Mouse (Mus musculus) T-cell, adult 2 months (primary cell): ENCODE measurements around the gene Serpina1e.

Source experiments
- DNase-seq: peaks from one replicate; pipeline ENCODE4 v3.0.0; 2022; ENCODE audit warnings: low spot score

The Serpina1e gene

GRCm38 (mm10) chr12:103958798-103959197 lies at the start of gene Serpina1e:
Gene Serpina1e (minus strand): TSS chr12:103958975.
- DNase-seq = no peak

- DNase-seq = no peak
Measured at GRCm38 (mm10) chr12:104004689-104005088, 45.9 kb upstream of the Serpina1e start.

GRCm38 (mm10) chr12:104003238-104003612 lies 44.5 kb upstream of the Serpina1e start:
- no peak for DNase-seq

GRCm38 (mm10) chr12:104002569-104003237 lies 43.9 kb upstream of the Serpina1e start:
- no peak for DNase-seq

- no peak for DNase-seq
Measured at GRCm38 (mm10) chr12:104000594-104000993, 41.8 kb upstream of the Serpina1e start.

GRCm38 (mm10) chr12:103999611-104000010 lies 40.8 kb upstream of the Serpina1e start:
- no peak for DNase-seq

GRCm38 (mm10) chr12:103996513-103996912 lies 37.7 kb upstream of the Serpina1e start:
- no peak for DNase-seq

GRCm38 (mm10) chr12:103995292-103996072 lies 36.7 kb upstream of the Serpina1e start:
- DNase-seq = peak; percentile 17

- no peak for DNase-seq
Measured at GRCm38 (mm10) chr12:103992945-103993344, 34.2 kb upstream of the Serpina1e start.

GRCm38 (mm10) chr12:103989857-103990256 lies 31.1 kb upstream of the Serpina1e start, which contains the start of gene Serpina11:
Gene Serpina11 (minus strand): TSS chr12:103989957.
- no peak for DNase-seq

- no peak for DNase-seq
Measured at GRCm38 (mm10) chr12:103989514-103989767, 30.7 kb upstream of the Serpina1e start.

GRCm38 (mm10) chr12:103988754-103989513 lies 30.2 kb upstream of the Serpina1e start:
- DNase-seq = no peak

GRCm38 (mm10) chr12:103985868-103986267 lies 27.1 kb upstream of the Serpina1e start:
- no peak for DNase-seq

- DNase-seq = no peak
Measured at GRCm38 (mm10) chr12:103984935-103985334, 26.2 kb upstream of the Serpina1e start.

- no peak for DNase-seq
Measured at GRCm38 (mm10) chr12:103981646-103982360, 23.0 kb upstream of the Serpina1e start.

- DNase-seq = no peak
Measured at GRCm38 (mm10) chr12:103978294-103978693, 19.5 kb upstream of the Serpina1e start.

GRCm38 (mm10) chr12:103977846-103978245 lies 19.1 kb upstream of the Serpina1e start:
- DNase-seq = no peak

- DNase-seq = no peak
Measured at GRCm38 (mm10) chr12:103977060-103977459, 18.3 kb upstream of the Serpina1e start.

GRCm38 (mm10) chr12:103971080-103971479 lies 12.3 kb upstream of the Serpina1e start:
- DNase-seq = no peak

- DNase-seq = no peak
Measured at GRCm38 (mm10) chr12:103969577-103970116, 10.9 kb upstream of the Serpina1e start.

GRCm38 (mm10) chr12:103966761-103967160 lies 8.0 kb upstream of the Serpina1e start:
- DNase-seq = no peak

GRCm38 (mm10) chr12:103963288-103963687 lies 4.5 kb upstream of the Serpina1e start:
- DNase-seq = no peak
